Mouse (Mus musculus) heart, embryonic 12.5 days (tissue): Measurements from ENCODE around the gene Rangrf. TPM values are rescaled to one million over a fixed set of nuclear protein-coding genes. Genes with fewer than 3 reads are reported as not detected.
"Not testable (repeated sequence)": the region's sequence is repeated elsewhere in the genome, so short reads cannot be mapped to it uniquely, and the experiment has no call there.

ENCODE experiments used
- ATAC-seq: fragments of 200-750 bp; cut with Nextera tagmentation; 2 replicates; pipeline ENCODE4 v1.8.0; 2017; ENCODE audit warnings: moderate TSS enrichment, moderate library complexity; ENCODE audit not compliant: insufficient number of reproducible peaks, low FRiP score
- H3K27ac ChIP-seq: fragments of 300-500 bp; sonication (generic); 2 replicates; pipeline ENCODE4 v1.5.1; 2016; ENCODE audit warnings: mild to moderate bottlenecking, moderate library complexity; ENCODE audit not compliant: poor library complexity, severe bottlenecking
- H3K27me3 ChIP-seq: fragments of 300-500 bp; sonication (generic); replicated peaks from 2 replicates; pipeline ENCODE4 v1.6.1; 2016; ENCODE audit warnings: mild to moderate bottlenecking, moderate library complexity
- H3K36me3 ChIP-seq: fragments of 300-500 bp; sonication (generic); 2 replicates; pipeline ENCODE4 v1.6.1; 2016; ENCODE audit warnings: mild to moderate bottlenecking, moderate library complexity
- H3K4me1 ChIP-seq: fragments of 300-500 bp; sonication (generic); replicated peaks from 2 replicates; pipeline ENCODE4 v1.6.1; 2016; ENCODE audit warnings: mild to moderate bottlenecking
- H3K4me2 ChIP-seq: fragments of 300-500 bp; sonication (generic); 2 replicates; pipeline ENCODE4 v1.6.1; 2016; ENCODE audit warnings: mild to moderate bottlenecking, moderate library complexity
- H3K4me3 ChIP-seq: fragments of 300-500 bp; sonication (generic); 2 replicates; pipeline ENCODE4 v1.5.1; 2016; ENCODE audit warnings: mild to moderate bottlenecking
- H3K9ac ChIP-seq: fragments of 300-500 bp; sonication (generic); 2 replicates; pipeline ENCODE4 v1.6.1; 2016; ENCODE audit warnings: mild to moderate bottlenecking, moderate library complexity
- H3K9me3 ChIP-seq: fragments of 300-500 bp; sonication (generic); replicated peaks from 2 replicates; pipeline ENCODE4 v1.6.1; 2016; ENCODE audit warnings: mild to moderate bottlenecking, moderate library complexity
- WGBS: fragments of 180-500 bp; shearing (Covaris S2); methylation state at CpG from one replicate; pipeline ENCODE4 v1.1.7; 2016; 5-methylcytosine and 5-hydroxymethylcytosine counted together
- polyA plus RNA-seq: library from polyadenylated mRNA; unstranded; fragments of >200 nt; fragmentation: Nextera tagmentation; extraction: Ambion mirVana; gene quantifications from 2 replicates; pipeline ENCODE4 v1.2.1, GENCODE M21; 2016

Rangrf gene
- polyA plus RNA-seq, 1 experiment from 2014 or later: 64.3 TPM

GRCm38 (mm10) chr11:69005193-69005592 is 30.2 kb upstream of the Rangrf start:
- H3K4me3 ChIP-seq: no peak overlapping the region
- no peak overlapping the region for H3K9ac ChIP-seq
- no peak for ATAC-seq
- H3K27ac ChIP-seq: no peak overlapping the region
- H3K4me1 ChIP-seq: peaks cover 11% of the 10 kb centered on the region
- H3K36me3 ChIP-seq: peaks cover 36% of the 10 kb centered on the region
- WGBS: 83% methylated on average over 7 of the region's 7 CpGs
- H3K27me3 ChIP-seq: no peaks in the 10 kb centered on the region
- no peak overlapping the region for H3K4me2 ChIP-seq
- no peaks in the 10 kb centered on the region for H3K9me3 ChIP-seq

GRCm38 (mm10) chr11:69003592-69003991 is 28.6 kb upstream of the Rangrf start:
- Histone ChIP-seq H3K4me1 (peaks cover 11% of the 10 kb centered on the region), H3K9ac (no peak overlapping the region), H3K4me2 (no peak overlapping the region), H3K36me3 (peaks cover 50% of the 10 kb centered on the region), H3K27ac (no peak overlapping the region), H3K9me3 (no peaks in the 10 kb centered on the region), H3K27me3 (no peaks in the 10 kb centered on the region), H3K4me3 (no peak overlapping the region)
- WGBS: 48% methylated on average over 4 of the region's 4 CpGs
- ATAC-seq: no peak

GRCm38 (mm10) chr11:69002782-69003181 is 27.8 kb upstream of the Rangrf start:
- peaks cover 58% of the 10 kb centered on the region for H3K36me3 ChIP-seq
- H3K4me2 ChIP-seq, H3K9ac ChIP-seq, H3K4me3 ChIP-seq, H3K27me3 ChIP-seq, H3K9me3 ChIP-seq, H3K4me1 ChIP-seq, H3K27ac ChIP-seq, ATAC-seq: not testable (repeated sequence)
- WGBS: 86% methylated on average over 4 of the region's 4 CpGs

- H3K27me3 ChIP-seq: no peaks in the 10 kb centered on the region
- no peak overlapping the region for H3K27ac ChIP-seq
- no peak overlapping the region for H3K4me2 ChIP-seq
- no peaks in the 10 kb centered on the region for H3K9me3 ChIP-seq
- no peak overlapping the region for H3K4me3 ChIP-seq
- H3K36me3 ChIP-seq: peaks cover 93% of the 10 kb centered on the region
- H3K4me1 ChIP-seq: no peaks in the 10 kb centered on the region
- no peak for ATAC-seq
- WGBS: 82% methylated on average over 4 of the region's 4 CpGs
- no peak overlapping the region for H3K9ac ChIP-seq
Measured at GRCm38 (mm10) chr11:68997080-68997479, 22.1 kb upstream of the Rangrf start.

GRCm38 (mm10) chr11:68994377-68994776 is 19.4 kb upstream of the Rangrf start:
- H3K9me3 ChIP-seq: no peaks in the 10 kb centered on the region
- no peak overlapping the region for H3K4me3 ChIP-seq
- H3K27me3 ChIP-seq: no peaks in the 10 kb centered on the region
- H3K27ac ChIP-seq: no peak overlapping the region
- no peak overlapping the region for H3K9ac ChIP-seq
- H3K36me3 ChIP-seq: peaks cover 93% of the 10 kb centered on the region
- 95% methylated on average over 3 of the region's 3 CpGs for WGBS
- H3K4me2 ChIP-seq: no peak overlapping the region
- H3K4me1 ChIP-seq: no peaks in the 10 kb centered on the region
- no peak for ATAC-seq

- Histone ChIP-seq H3K27me3 (no peaks in the 10 kb centered on the region), H3K4me1 (no peaks in the 10 kb centered on the region), H3K4me2 (no peak overlapping the region), H3K9me3 (no peaks in the 10 kb centered on the region), H3K27ac (no peak overlapping the region), H3K36me3 (peaks cover 92% of the 10 kb centered on the region), H3K9ac (no peak overlapping the region), H3K4me3 (no peak overlapping the region)
- 90% methylated on average over 7 of the region's 7 CpGs for WGBS
- ATAC-seq: no peak
Measured at GRCm38 (mm10) chr11:68993122-68993521, 18.1 kb upstream of the Rangrf start.

- 92% methylated on average over 17 of the region's 17 CpGs for WGBS
- no peaks in the 10 kb centered on the region for H3K27me3 ChIP-seq
Measured at GRCm38 (mm10) chr11:68988341-68988740, 13.4 kb upstream of the Rangrf start.

GRCm38 (mm10) chr11:68987365-68987882 is 12.4 kb upstream of the Rangrf start:
- ATAC-seq: no peak
- Histone ChIP-seq H3K4me2 (no peak overlapping the region), H3K27me3 (no peaks in the 10 kb centered on the region), H3K4me1 (no peaks in the 10 kb centered on the region), H3K9ac (no peak overlapping the region), H3K27ac (no peak overlapping the region), H3K36me3 (peaks cover 59% of the 10 kb centered on the region), H3K9me3 (no peaks in the 10 kb centered on the region), H3K4me3 (no peak overlapping the region)
- 90% methylated on average over 11 of the region's 11 CpGs for WGBS

More at GRCm38 (mm10) chr11:68988341-68988740, 13.4 kb upstream of the Rangrf start:
- ATAC-seq: no peak
- H3K27ac ChIP-seq: no peak overlapping the region
- no peak overlapping the region for H3K4me2 ChIP-seq
- H3K9me3 ChIP-seq: no peaks in the 10 kb centered on the region
- H3K36me3 ChIP-seq: peaks cover 69% of the 10 kb centered on the region
- no peak overlapping the region for H3K9ac ChIP-seq
- H3K4me1 ChIP-seq: no peaks in the 10 kb centered on the region
- H3K4me3 ChIP-seq: no peak overlapping the region

- no peak for ATAC-seq
- WGBS: 24% methylated on average over 4 of the region's 4 CpGs
Measured at GRCm38 (mm10) chr11:68982639-68983369, 7.8 kb upstream of the Rangrf start.

GRCm38 (mm10) chr11:68980919-68981318 is 5.9 kb upstream of the Rangrf start:
- 57% methylated on average over 3 of the region's 3 CpGs for WGBS
- Histone ChIP-seq H3K27me3 (no peaks in the 10 kb centered on the region), H3K4me3 (no peak overlapping the region), H3K27ac (no peak overlapping the region), H3K36me3 (0 out of 2 replicates have a peak, but pooled peaks cover 5% of the 10 kb centered on the region), H3K4me1 (0 out of 2 replicates have a peak, but pooled peaks cover 3% of the 10 kb centered on the region), H3K4me2 (no peak overlapping the region), H3K9ac (no peak overlapping the region), H3K9me3 (no peaks in the 10 kb centered on the region)
- ATAC-seq: no peak

More at GRCm38 (mm10) chr11:68982639-68983369, 7.8 kb upstream of the Rangrf start:
- Histone ChIP-seq H3K36me3 (peaks cover 16% of the 10 kb centered on the region), H3K4me2 (no peak overlapping the region), H3K4me1 (0 out of 2 replicates have a peak, but pooled peaks cover 3% of the 10 kb centered on the region), H3K9me3 (no peaks in the 10 kb centered on the region), H3K9ac (0 out of 2 replicates have a peak overlapping the region, but pooled peaks have one; percentile 7), H3K4me3 (no peak overlapping the region), H3K27ac (no peak overlapping the region), H3K27me3 (no peaks in the 10 kb centered on the region)

GRCm38 (mm10) chr11:68979320-68979733 is 4.3 kb upstream of the Rangrf start:
- Histone ChIP-seq H3K9me3 (no peaks in the 10 kb centered on the region), H3K4me2 (no peak overlapping the region)
- no peak for ATAC-seq

More at GRCm38 (mm10) chr11:68979320-68979733, 4.3 kb upstream of the Rangrf start:
- WGBS: 49% methylated on average over 5 of the region's 5 CpGs
- H3K9ac ChIP-seq: no peak overlapping the region
- H3K4me3 ChIP-seq: no peak overlapping the region
- H3K36me3 ChIP-seq: no peaks in the 10 kb centered on the region
- no peak overlapping the region for H3K27ac ChIP-seq
- H3K4me1 ChIP-seq: 0 out of 2 replicates have a peak, but pooled peaks cover 3% of the 10 kb centered on the region
- no peaks in the 10 kb centered on the region; the same call in 1 of the 2 replicates for H3K27me3 ChIP-seq
